Mouse (Mus musculus) lung, postnatal 0 days (tissue): Measurements from ENCODE around the gene Tsks.

Experiments
- CTCF ChIP-seq: IDR thresholded peaks from 2 replicates; pipeline ENCODE4 v1.5.1; 2016; ENCODE audit warnings: antibody characterized with exemption, mild to moderate bottlenecking
- EP300 ChIP-seq: IDR thresholded peaks from 2 replicates; pipeline ENCODE4 v1.6.1; 2016; ENCODE audit warnings: antibody characterized with exemption, mild to moderate bottlenecking, control low read depth

DNA sequence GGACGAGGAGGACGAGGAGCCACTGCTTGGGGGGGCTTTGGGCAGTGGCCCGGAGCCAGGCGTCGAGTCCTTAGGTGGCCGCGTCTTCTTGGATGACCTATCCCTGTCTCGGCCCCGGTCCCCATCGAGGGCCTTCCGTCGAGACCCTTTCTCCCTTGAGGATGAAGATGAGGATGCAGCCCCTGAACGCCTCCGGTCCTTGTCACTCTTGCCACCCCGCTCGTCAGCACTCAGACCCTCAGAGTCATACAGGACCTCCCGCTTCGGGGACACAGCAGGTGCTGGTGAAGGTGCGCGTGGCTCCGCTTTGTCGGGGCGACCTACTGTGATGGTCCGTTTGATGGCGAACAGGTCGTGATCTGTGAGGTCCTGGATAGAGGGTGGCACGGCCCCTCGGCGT is 64.1 kb downstream of the Tsks start:
- TF ChIP-seq CTCF (no peak), EP300 (no peak)
